Mouse (Mus musculus) MEL-GATA-1-ER (cell line): Measurements from ENCODE around the gene Syt17.
A peak's percentile ranks its signal among the peaks of the same experiment; 100 is the strongest.

Source experiments
- DNase-seq: peaks from one replicate; pipeline ENCODE4 v3.0.0-alpha.2; 2012; ENCODE audit warnings: low read depth; ENCODE audit errors: extremely low read depth

The Syt17 gene

DNA sequence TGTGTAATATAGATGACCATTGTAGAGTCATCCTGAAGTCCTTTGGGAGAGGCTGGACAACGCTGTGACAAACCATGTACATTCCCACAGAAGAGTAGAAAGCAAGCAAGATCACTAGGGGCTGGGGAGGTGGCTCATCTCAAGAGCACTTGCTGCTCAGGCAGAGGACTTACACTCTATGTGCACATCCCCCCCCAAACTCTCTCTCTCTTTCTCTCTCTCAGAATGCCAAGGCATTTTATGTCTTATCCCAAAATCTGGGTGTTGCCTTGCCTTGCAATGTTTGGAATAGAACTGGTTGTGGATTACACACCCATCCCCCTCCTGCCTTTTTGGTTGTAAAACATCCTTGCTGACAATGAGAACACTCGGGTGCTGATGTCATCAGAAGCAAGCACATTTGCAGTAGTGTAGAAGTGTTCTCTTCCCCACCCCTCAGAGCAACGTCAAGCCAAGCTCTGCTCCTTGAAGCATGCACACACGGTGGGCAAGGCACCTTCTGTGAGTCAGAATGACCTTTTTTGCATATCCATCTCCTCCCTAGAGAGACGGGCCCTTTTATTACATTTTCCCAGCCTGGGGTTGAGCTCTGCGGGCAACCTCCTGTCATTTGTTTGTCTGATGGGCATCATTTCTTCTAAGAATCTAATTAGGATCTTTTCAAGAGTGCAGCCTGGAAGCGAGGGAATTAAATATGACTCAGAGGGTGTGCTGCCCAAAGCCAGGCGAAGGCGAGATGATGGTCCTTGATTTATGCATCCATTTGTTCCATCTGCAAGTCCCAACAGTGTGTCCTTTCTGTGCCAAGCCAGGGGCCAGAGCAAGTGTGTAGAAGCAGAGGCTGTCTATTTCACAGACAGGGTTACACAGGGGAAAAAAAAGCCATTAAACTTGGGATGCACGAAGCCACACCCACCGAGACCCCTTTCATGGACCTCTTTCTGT is 15.1 kb upstream of the Syt17 start:
- no peak for DNase-seq

DNA sequence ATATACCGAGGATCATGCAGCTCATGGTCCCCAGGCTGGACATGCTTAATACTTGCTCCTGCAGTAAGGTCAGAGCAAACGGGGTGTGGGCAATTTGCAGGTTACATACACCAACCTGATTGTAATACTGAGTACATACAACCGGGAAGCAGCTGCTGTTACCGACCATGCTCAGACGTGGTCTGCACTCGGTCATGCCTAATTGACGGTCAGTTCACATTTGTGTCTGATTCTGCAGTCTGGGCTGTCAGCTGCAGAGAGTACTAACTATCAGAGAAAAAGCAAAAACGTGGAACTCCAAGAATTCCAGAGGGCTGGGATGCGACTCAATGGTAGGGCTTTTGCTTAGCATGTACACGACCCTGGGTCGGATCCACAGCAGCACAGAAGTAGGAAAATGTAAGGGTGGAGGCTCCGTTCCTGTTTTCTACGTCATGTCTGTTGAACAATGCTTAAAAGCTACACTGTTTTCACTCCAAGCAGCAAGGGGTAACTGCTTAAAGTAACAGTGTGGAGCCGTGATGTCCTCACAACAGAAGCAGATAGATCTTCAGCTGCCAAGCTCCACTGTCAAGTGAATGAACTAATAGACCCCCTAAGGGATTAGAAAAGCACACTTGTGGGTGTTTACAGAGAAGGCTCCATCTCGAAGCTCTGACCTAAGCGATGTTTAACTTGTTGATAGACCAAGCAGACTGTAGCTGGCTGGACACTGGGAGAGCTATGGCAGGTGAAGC is 13.5 kb upstream of the Syt17 start:
- no peak for DNase-seq

GRCm38 (mm10) chr7:118453722-118454121 is 5.7 kb upstream of the Syt17 start:
- DNase-seq, result no peak

GRCm38 (mm10) chr7:118452940-118453339 is 4.9 kb upstream of the Syt17 start:
- no peak for DNase-seq

- no peak for DNase-seq
These were observed 510 bp downstream of the Syt17 start for GRCm38 (mm10) chr7:118447291-118448133.

- no peak for DNase-seq
These were observed 4.0 kb downstream of the Syt17 start for GRCm38 (mm10) chr7:118443895-118444485.

GRCm38 (mm10) chr7:118443371-118443770 is 4.7 kb downstream of the Syt17 start:
- DNase-seq, result no peak

DNA sequence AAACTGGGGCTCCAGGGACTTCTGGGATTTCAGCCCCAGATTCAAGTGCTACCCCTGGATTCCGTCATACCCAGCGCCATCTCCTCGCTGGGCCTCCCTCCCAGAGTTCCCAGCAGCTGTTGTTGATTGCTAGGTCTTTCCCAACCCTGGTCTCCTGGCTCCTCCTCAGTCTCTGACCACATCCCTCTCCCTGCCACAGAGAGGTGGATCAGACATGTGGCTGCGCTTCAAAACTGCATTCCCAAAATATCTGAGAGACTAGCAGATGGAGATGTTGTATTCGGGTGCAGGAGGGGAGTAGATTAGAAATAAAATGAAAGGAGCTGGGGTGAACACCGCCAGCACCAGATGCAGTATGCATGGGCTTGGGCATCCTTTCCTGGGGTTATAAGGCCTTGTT is 6.5 kb downstream of the Syt17 start:
- DNase-seq, result no peak

DNA sequence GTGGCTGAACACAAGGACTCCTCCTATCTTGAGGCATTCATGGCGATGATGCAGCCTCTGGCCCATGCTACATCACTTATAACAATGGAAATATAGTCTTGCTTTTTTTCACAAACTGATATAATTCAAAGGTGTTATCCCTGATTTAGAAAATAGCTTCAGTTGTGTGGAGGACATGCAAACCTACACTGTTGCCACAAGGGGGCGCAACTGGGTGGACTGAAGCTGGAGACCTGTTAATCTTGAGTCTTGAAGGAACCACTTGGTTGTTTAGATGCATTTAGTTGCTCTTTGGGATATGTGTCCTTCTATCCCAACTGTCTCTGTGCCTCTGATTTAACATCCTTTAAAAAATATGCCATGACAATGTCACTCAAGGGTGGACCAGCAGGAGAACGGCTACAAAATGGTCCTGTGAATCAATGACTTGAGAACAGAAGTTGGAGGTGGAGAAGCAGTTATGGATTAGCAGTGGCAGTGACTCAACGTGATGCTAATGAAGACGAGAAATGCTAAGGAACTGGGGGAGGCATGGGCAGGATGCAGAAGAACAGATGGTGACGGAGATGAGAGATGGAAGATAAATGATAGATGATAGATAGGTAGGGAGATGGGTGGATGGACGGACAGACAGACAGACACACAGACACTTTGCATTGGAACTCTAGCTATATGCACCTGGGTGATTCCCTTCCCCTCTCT is 10.8 kb downstream of the Syt17 start:
- DNase-seq, result peak; percentile 10

- no peak for DNase-seq
These were observed 19.1 kb downstream of the Syt17 start for GRCm38 (mm10) chr7:118428937-118429336.

GRCm38 (mm10) chr7:118419491-118420180 is 28.4 kb downstream of the Syt17 start:
- no peak for DNase-seq

- no peak for DNase-seq
These were observed 33.8 kb downstream of the Syt17 start for GRCm38 (mm10) chr7:118414183-118414582.

DNA sequence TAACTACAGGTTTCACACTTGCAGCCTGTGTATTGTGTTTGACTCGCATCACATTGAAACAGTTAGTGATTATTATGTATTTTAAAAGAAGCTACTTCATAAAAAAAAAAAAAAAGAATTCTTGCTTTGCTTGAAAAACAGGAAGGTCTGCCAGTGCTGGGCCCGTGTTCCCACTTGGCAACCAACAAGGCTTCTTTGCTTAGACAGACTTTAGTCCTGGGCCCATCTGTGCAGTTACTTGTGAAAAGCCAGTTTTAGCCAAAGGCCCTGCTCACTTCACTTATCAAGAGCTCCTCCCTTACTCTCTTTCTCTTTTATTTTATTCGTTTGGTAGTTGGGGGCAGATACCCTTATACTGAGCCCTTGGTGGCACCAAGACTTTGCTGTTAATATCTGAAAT is 36.1 kb downstream of the Syt17 start:
- no peak for DNase-seq

- DNase-seq, result no peak
These were observed 38.6 kb downstream of the Syt17 start for GRCm38 (mm10) chr7:118409421-118409820.

- no peak for DNase-seq
These were observed 42.8 kb downstream of the Syt17 start for GRCm38 (mm10) chr7:118405251-118405650.

GRCm38 (mm10) chr7:118402576-118403022 is 45.4 kb downstream of the Syt17 start:
- no peak for DNase-seq

- no peak for DNase-seq
These were observed 46.1 kb downstream of the Syt17 start for GRCm38 (mm10) chr7:118401949-118402348.

DNA sequence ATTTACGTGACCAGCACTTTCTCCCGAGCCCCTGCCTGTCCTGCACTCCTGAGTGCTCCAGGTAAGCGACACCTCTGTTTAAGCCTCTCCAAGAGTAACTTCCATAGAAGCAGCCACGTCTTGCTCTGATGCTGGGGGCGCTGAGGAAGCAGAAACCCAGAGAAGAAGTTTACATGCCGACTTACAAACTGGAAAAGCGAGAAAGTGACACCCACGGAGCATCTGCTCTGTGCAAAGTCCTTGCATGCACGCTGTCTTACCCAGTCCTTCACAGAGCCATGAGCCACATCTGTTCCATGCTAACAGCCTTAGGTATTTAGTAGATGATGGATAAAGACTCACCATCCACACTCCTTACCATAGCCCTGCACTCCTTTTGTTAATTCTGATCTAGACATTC is 48.3 kb downstream of the Syt17 start:
- DNase-seq, result no peak

GRCm38 (mm10) chr7:118390705-118391104 is 57.3 kb downstream of the Syt17 start:
- DNase-seq, result no peak

DNA sequence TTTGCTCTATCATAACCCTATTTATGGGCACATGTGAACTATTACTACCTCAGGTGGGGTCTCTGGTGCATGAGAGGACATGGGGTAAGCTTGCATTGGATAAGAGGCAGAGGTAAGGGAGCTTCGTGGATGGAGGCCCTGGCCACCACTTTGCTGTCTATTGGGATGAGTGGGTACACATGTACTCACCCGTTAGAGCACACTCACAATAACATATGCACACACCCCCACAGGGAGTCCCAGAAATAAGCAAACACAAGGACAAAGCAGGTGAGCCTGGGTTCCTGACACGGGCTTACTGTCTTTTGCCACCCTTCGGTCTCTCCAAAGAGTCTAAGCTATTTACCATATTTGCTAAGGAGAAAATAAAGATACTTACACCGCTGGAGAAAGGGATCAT is 67.0 kb downstream of the Syt17 start:
- no peak for DNase-seq
